Mouse (Mus musculus) liver, embryonic 16.5 days (tissue): ENCODE measurements around the gene Scrg1. TPM values are rescaled to one million over a fixed set of nuclear protein-coding genes. Genes with fewer than 3 reads are reported as not detected.

Experiments used
- ATAC-seq: fragments of 200-750 bp; cut with Nextera tagmentation; 2 replicates; pipeline ENCODE4 v1.8.0; 2017; ENCODE audit warnings: low read depth, mild to moderate bottlenecking, moderate number of reproducible peaks, moderate library complexity
- H3K27ac ChIP-seq: fragments of 300-500 bp; sonication (generic); 2 replicates; pipeline ENCODE4 v1.5.1; 2014; ENCODE audit warnings: mild to moderate bottlenecking, low read length
- H3K27me3 ChIP-seq: fragments of 300-500 bp; sonication (generic); 2 replicates; pipeline ENCODE4 v1.6.1; 2014; ENCODE audit warnings: low read depth, low read length, mixed read lengths; ENCODE audit not compliant: control insufficient read depth, insufficient read depth
- H3K36me3 ChIP-seq: fragments of 300-500 bp; sonication (generic); 2 replicates; pipeline ENCODE4 v1.6.1; 2014; ENCODE audit warnings: mild to moderate bottlenecking; ENCODE audit not compliant: control insufficient read depth, insufficient read depth
- H3K4me1 ChIP-seq: fragments of 300-500 bp; sonication (generic); 2 replicates; pipeline ENCODE4 v1.6.1; 2014; ENCODE audit warnings: low read depth, low read length, mixed read lengths; ENCODE audit not compliant: control insufficient read depth
- H3K4me2 ChIP-seq: fragments of 300-500 bp; sonication (generic); 2 replicates; pipeline ENCODE4 v1.6.1; 2014; ENCODE audit warnings: low read depth, low read length, mixed read lengths
- H3K4me3 ChIP-seq: fragments of 300-500 bp; sonication (generic); 2 replicates; pipeline ENCODE4 v1.5.1; 2014; ENCODE audit warnings: low read depth, mild to moderate bottlenecking, low read length
- H3K9ac ChIP-seq: fragments of 300-500 bp; sonication (generic); 2 replicates; pipeline ENCODE4 v1.6.1; 2014; ENCODE audit warnings: low read depth, low read length
- H3K9me3 ChIP-seq: fragments of 300-500 bp; sonication (generic); replicated peaks from 2 replicates; pipeline ENCODE4 v1.6.1; 2016; ENCODE audit warnings: low read length; ENCODE audit not compliant: control insufficient read depth
- WGBS: fragments of 180-500 bp; shearing (Covaris S2); extraction: QIAGEN DNeasy Blood & Tissue Kit; methylation state at CpG from one replicate; pipeline ENCODE4 v1.1.7; 2014; ENCODE audit not compliant: insufficient replicate concordance; 5-methylcytosine and 5-hydroxymethylcytosine counted together
- polyA plus RNA-seq: library from polyadenylated mRNA; unstranded; fragments of >200 nt; fragmentation: Nextera tagmentation; extraction: Ambion mirVana; gene quantifications from 2 replicates; pipeline ENCODE4 v1.2.1, GENCODE M21; 2015

Gene Scrg1
- polyA plus RNA-seq, 1 experiment from 2014 or later = 0.54 TPM

DNA sequence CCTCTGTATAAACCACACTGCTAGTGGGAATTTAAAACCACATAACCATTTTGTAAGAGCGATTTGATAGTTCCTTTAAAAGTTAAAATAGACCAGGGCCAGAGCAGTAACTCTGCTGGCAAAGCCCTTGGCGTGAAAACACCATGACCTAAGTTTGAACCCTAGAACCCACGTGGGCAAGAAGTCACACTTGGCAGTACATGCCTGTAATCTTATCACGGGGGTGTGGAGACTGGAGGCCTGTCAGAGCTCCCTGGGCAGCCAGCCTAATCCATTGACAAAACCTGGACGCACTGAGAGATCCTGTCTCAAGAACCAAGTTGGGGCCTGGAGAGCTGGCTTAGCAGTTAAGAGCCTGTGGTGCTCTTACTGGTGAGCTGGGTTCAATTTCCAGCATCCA lies 12.9 kb downstream of the Scrg1 start:
- Histone ChIP-seq H3K36me3 (no peaks in the 10 kb centered on the region), H3K4me1 (no peaks in the 10 kb centered on the region), H3K27ac (no peak overlapping the region), H3K27me3 (no peaks in the 10 kb centered on the region), H3K9me3 (no peaks in the 10 kb centered on the region), H3K4me2 (no peak overlapping the region), H3K4me3 (no peak overlapping the region), H3K9ac (no peak overlapping the region)
- no peak for ATAC-seq
- 42% methylated on average over 5 of the region's 5 CpGs for WGBS

GRCm38 (mm10) chr8:57470863-57471262 lies 15.1 kb downstream of the Scrg1 start:
- Histone ChIP-seq H3K27me3 (no peaks in the 10 kb centered on the region), H3K9ac (no peak overlapping the region), H3K36me3 (no peaks in the 10 kb centered on the region), H3K4me2 (no peak overlapping the region), H3K4me3 (no peak overlapping the region), H3K27ac (no peak overlapping the region), H3K4me1 (no peaks in the 10 kb centered on the region), H3K9me3 (no peaks in the 10 kb centered on the region)
- ATAC-seq = no peak
- 73% methylated on average over 5 of the region's 5 CpGs for WGBS

GRCm38 (mm10) chr8:57473751-57474150 lies 18.0 kb downstream of the Scrg1 start:
- WGBS = 67% methylated on average over 6 of the region's 6 CpGs
- H3K27ac ChIP-seq = no peak overlapping the region
- ATAC-seq = no peak

GRCm38 (mm10) chr8:57478406-57478805 lies 22.7 kb downstream of the Scrg1 start:
- Histone ChIP-seq H3K4me2 (no peak overlapping the region), H3K9me3 (no peaks in the 10 kb centered on the region), H3K27ac (no peak overlapping the region), H3K36me3 (no peaks in the 10 kb centered on the region; the same call in 1 of the 2 replicates), H3K4me3 (no peak overlapping the region), H3K9ac (no peak overlapping the region), H3K4me1 (no peaks in the 10 kb centered on the region), H3K27me3 (no peaks in the 10 kb centered on the region)
- no peak for ATAC-seq
- WGBS = 28% methylated on average over 3 of the region's 3 CpGs

More at GRCm38 (mm10) chr8:57473751-57474150, 18.0 kb downstream of the Scrg1 start:
- no peak overlapping the region for H3K9ac ChIP-seq
- no peak overlapping the region for H3K4me2 ChIP-seq
- H3K27me3 ChIP-seq = no peaks in the 10 kb centered on the region
- H3K4me1 ChIP-seq = no peaks in the 10 kb centered on the region
- no peak overlapping the region for H3K4me3 ChIP-seq
- H3K36me3 ChIP-seq = no peaks in the 10 kb centered on the region
- H3K9me3 ChIP-seq = no peaks in the 10 kb centered on the region

DNA sequence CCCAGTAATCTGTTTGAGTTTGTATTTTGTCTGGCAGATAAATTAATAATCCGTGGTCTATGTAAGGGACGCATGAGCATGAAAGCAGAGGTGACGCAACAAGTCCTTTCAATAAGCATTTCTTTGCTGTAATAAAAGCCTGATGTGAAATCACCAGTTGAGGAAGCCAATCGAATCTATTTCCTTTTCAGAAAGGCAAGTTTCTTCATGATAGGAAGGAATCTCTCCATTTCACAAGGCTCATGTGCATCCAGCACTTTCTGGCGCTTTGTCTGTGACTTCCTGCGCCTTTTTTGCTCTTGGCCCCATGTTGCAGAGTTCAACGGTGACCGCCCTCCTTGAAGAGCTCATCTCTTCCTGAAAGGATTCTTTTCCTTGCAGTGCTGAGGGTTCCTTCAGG lies 24.0 kb downstream of the Scrg1 start:
- WGBS = 75% methylated on average over 8 of the region's 8 CpGs
- ATAC-seq = no peak
- H3K4me3 ChIP-seq = no peak overlapping the region
- no peaks in the 10 kb centered on the region for H3K27me3 ChIP-seq
- H3K9ac ChIP-seq = no peak overlapping the region
- no peak overlapping the region for H3K27ac ChIP-seq
- no peak overlapping the region for H3K4me2 ChIP-seq
- no peaks in the 10 kb centered on the region for H3K4me1 ChIP-seq
- no peaks in the 10 kb centered on the region for H3K9me3 ChIP-seq
- H3K36me3 ChIP-seq = no peaks in the 10 kb centered on the region; the same call in 1 of the 2 replicates

DNA sequence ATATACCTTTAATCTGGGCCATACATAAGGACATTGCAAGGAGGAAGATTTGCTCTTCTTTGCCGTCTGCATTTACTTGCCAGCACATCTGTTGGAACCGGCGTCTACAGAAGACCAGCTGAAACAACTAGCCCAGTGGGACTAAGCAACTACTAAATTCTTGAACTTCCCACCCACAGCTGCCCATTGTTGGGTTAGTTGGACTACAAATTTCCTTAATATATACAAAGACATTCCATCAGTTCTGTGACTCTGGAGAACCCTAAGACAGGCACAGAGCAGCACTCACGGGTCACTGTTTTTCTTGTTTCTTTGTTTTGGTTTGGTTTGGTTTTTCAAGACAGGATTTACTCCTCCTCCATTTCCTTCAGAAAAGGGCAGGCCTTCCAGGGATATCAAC lies 24.9 kb downstream of the Scrg1 start:
- Histone ChIP-seq H3K4me3 (no peak overlapping the region), H3K27ac (no peak overlapping the region), H3K9ac (no peak overlapping the region), H3K27me3 (no peaks in the 10 kb centered on the region), H3K4me1 (peaks cover 3% of the 10 kb centered on the region), H3K9me3 (no peaks in the 10 kb centered on the region), H3K4me2 (no peak overlapping the region), H3K36me3 (no peaks in the 10 kb centered on the region; the same call in 1 of the 2 replicates)
- ATAC-seq = no peak
- 77% methylated on average over 4 of the region's 4 CpGs for WGBS

GRCm38 (mm10) chr8:57486491-57487440 lies 31.0 kb downstream of the Scrg1 start:
- peak; percentile 41 for ATAC-seq
- Histone ChIP-seq H3K27me3 (no peaks in the 10 kb centered on the region), H3K4me1 (peaks cover 19% of the 10 kb centered on the region), H3K36me3 (no peaks in the 10 kb centered on the region; the same call in 1 of the 2 replicates), H3K9ac (peak overlapping the region; percentile 96), H3K4me3 (peak overlapping the region; percentile 100), H3K4me2 (peak overlapping the region; percentile 90), H3K27ac (peak overlapping the region; percentile 88), H3K9me3 (no peaks in the 10 kb centered on the region)
- WGBS = under 1% methylated on average over 54 of the region's 54 CpGs

DNA sequence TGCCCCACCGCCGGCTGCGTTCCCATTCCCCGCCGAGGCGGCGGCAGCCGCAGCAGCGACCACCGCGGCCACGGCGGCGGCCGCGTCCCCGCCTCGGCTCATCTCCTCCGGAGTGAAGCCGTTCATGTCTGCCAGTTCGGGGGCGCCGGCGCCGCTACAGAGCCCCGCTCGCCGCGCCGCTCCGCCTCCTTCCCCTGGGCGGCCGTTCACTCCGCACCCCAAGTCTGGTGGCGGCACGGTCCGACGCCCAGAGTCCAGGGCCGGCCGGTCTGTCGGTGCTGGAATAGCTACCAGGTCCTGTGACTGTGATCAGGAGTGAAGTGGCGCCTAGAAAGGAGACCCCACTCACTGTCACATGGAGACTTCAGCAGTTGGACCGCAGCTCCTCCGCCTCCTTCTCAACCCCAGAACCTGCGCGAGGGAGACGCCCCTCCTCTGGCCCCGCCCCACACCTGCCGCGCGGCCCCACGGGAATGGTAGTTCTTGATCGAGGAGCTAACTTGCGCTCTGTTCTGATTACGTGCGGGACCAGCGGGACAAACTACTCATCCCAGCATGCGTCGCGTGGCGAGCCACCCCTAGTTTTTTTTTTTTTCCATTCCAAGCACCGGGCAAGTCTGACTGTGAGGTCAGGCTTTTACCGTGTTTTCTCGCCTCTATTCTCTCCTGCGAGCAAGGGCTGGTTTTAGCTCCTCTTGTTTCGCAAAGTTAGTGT lies 31.9 kb downstream of the Scrg1 start, which contains the start of gene Sap30:
Gene Sap30, minus strand, starts transcription at position 420 of the 715 bp plus-strand sequence.
- Histone ChIP-seq H3K4me3 (peak within 1 kb of the TSS; percentile 100), H3K9me3 (no peaks in the 10 kb centered on the region), H3K27ac (peak within 1 kb of the TSS; percentile 97), H3K27me3 (no peaks in the 10 kb centered on the region), H3K9ac (peak within 1 kb of the TSS; percentile 96), H3K36me3 (no peaks in the 10 kb centered on the region), H3K4me2 (peak within 1 kb of the TSS; percentile 92), H3K4me1 (peaks cover 22% of the 10 kb centered on the region)
- peak; percentile 97 for ATAC-seq
- under 1% methylated on average over 66 of the region's 66 CpGs for WGBS
